In genomic region chr3:40470101-40470500, GRCm38 (mm10) we compare ENCODE assay signal across 19 mouse cellular contexts.
DNase-seq lines count a peak whose midpoint lies in the region; ATAC-seq lines count a peak whose summit lies in the region.
"Had no signal": no experiment of that assay in that cellular context is flagged by ENCODE, and none has a peak within 500 bp of the region (broad histone marks: within the 10 kb centered on the region; RNA-seq: fewer than 3 reads in every experiment).

No protein-coding gene starts in this region.

- no peaks in the 10 kb centered on the region for H3K27me3 ChIP-seq in heart, embryonic 10.5 days (ENCODE audit: insufficient read depth, poor library complexity, severe bottlenecking)
- no peaks in the 10 kb centered on the region for H3K27me3 ChIP-seq in embryonic facial prominence, embryonic 11.5 days (ENCODE audit: control insufficient read depth, insufficient read depth, low read length)
- H3K27me3 ChIP-seq: forebrain, embryonic 15.5 days; heart, embryonic 15.5 days; hindbrain, embryonic 15.5 days had no signal

- DNase-seq in heart, embryonic 10.5 days (ENCODE audit: low spot score): peak; percentile 45
- no peak for DNase-seq in heart, adult 8-10 months (ENCODE audit: low spot score)
- peak; percentile 37 for DNase-seq in 3T3-L1 (ENCODE audit: low read depth, low spot score)
- peak; percentile 54 for DNase-seq in NIH3T3 (ENCODE audit: low read depth)
- DNase-seq in embryonic facial prominence, embryonic 11.5 days (ENCODE audit: low spot score): peak; percentile 65
- DNase-seq in gastrocnemius, postnatal 36 days: no peak
- DNase-seq in adrenal gland, postnatal 36 days: no peak
- DNase-seq: adrenal gland, postnatal 10 days; cerebellum, adult 18-20 months; cerebellum, adult 9-11 months; cerebellum, postnatal 36 days; gastrocnemius, postnatal 10 days; heart, postnatal 14 days; kidney, adult 2 months had no signal

- no peak for ATAC-seq in embryonic facial prominence, embryonic 11.5 days (replicated peaks; ENCODE audit: insufficient number of reproducible peaks, low FRiP score, low TSS enrichment, low read depth)
- ATAC-seq: forebrain, embryonic 15.5 days; intestine, embryonic 16.5 days had no signal

- WGBS in heart, embryonic 10.5 days: 72% methylated on average over 6 of the region's 6 CpGs
- 26% methylated on average over 6 of the region's 6 CpGs for WGBS in embryonic facial prominence, embryonic 11.5 days

- no peak overlapping the region for H3K9ac ChIP-seq in embryonic facial prominence, embryonic 11.5 days (replicated peaks; ENCODE audit: low read length)
- H3K9ac ChIP-seq: forebrain, embryonic 15.5 days; heart, embryonic 15.5 days; hindbrain, embryonic 15.5 days had no signal

- intact Hi-C loops in gastrocnemius, postnatal 36 days (cut with DNase I): no loop called here

- H3K4me3 ChIP-seq in heart, embryonic 10.5 days: no peak overlapping the region
- no peak overlapping the region for H3K4me3 ChIP-seq in embryonic facial prominence, embryonic 11.5 days (ENCODE audit: low read depth, low read length)
- H3K4me3 ChIP-seq: forebrain, embryonic 15.5 days; heart, embryonic 15.5 days; hindbrain, embryonic 15.5 days had no signal

- no peaks in the 10 kb centered on the region for H3K36me3 ChIP-seq in heart, embryonic 10.5 days
- no peaks in the 10 kb centered on the region for H3K36me3 ChIP-seq in embryonic facial prominence, embryonic 11.5 days (replicated peaks; ENCODE audit: control insufficient read depth, insufficient read depth, low read depth, low read length)
- H3K36me3 ChIP-seq: forebrain, embryonic 15.5 days; heart, embryonic 15.5 days; hindbrain, embryonic 15.5 days had no signal

- H3K9me3 ChIP-seq in heart, embryonic 10.5 days: no peaks in the 10 kb centered on the region
- no peaks in the 10 kb centered on the region for H3K9me3 ChIP-seq in embryonic facial prominence, embryonic 11.5 days (replicated peaks; ENCODE audit: control insufficient read depth, low read length)
- H3K9me3 ChIP-seq: forebrain, embryonic 15.5 days; heart, embryonic 15.5 days; hindbrain, embryonic 15.5 days had no signal

- no peaks in the 10 kb centered on the region for H3K4me1 ChIP-seq in heart, embryonic 10.5 days
- no peaks in the 10 kb centered on the region for H3K4me1 ChIP-seq in embryonic facial prominence, embryonic 11.5 days (ENCODE audit: control insufficient read depth, insufficient read depth, low read length)
- H3K4me1 ChIP-seq: forebrain, embryonic 15.5 days; heart, embryonic 15.5 days; hindbrain, embryonic 15.5 days had no signal

- H3K27ac ChIP-seq in heart, embryonic 10.5 days: no peak overlapping the region
- no peak overlapping the region for H3K27ac ChIP-seq in embryonic facial prominence, embryonic 11.5 days (replicated peaks; ENCODE audit: low read depth, low read length)
- H3K27ac ChIP-seq: forebrain, embryonic 15.5 days; heart, embryonic 15.5 days; hindbrain, embryonic 15.5 days had no signal

- H3K4me2 ChIP-seq in embryonic facial prominence, embryonic 11.5 days (ENCODE audit: low read depth, low read length): no peak overlapping the region
- H3K4me2 ChIP-seq: forebrain, embryonic 15.5 days; heart, embryonic 11.5 days; heart, embryonic 15.5 days; hindbrain, embryonic 15.5 days had no signal

Comparison
In these comparisons a context has a peak if more than half of its experiments do, and no peak if none do; other contexts are left out.
1. DNase-seq: peak in heart, embryonic 10.5 days (single experiment), 3T3-L1 (single experiment), NIH3T3 (single experiment) and embryonic facial prominence, embryonic 11.5 days (single experiment); none in heart, adult 8-10 months (single experiment), gastrocnemius, postnatal 36 days (0 of 2) and adrenal gland, postnatal 36 days (0 of 2).